Mouse (Mus musculus): ENCODE results near the gene Cfap43. TPM values are rescaled to one million over a fixed set of nuclear protein-coding genes. Genes with fewer than 3 reads are reported as not detected.

Gene Cfap43
- total and polyA plus RNA-seq, 2 experiments, result not detected

- H3K36me3 ChIP-seq (ENCODE audit: control insufficient read depth, insufficient read depth, low read length), result peaks cover 4% of the 10 kb centered on the region; the same call in 1 of the 2 replicates
- H3K4me1 ChIP-seq (ENCODE audit: control insufficient read depth, insufficient read depth, low read length), result no peaks in the 10 kb centered on the region
- no peaks in the 10 kb centered on the region for H3K79me2 ChIP-seq (ENCODE audit: control insufficient read depth, insufficient read depth, low read length)
- H3K9ac ChIP-seq (ENCODE audit: low read depth, low read length), result no peak overlapping the region
- H3K4me3 ChIP-seq (ENCODE audit: insufficient read depth, low read depth, low read length), result no peak overlapping the region
- no peak for TF ChIP-seq POLR2A (IDR thresholded peaks at IDR 0.05; ENCODE audit: extremely low read depth, insufficient read depth, low read length)
- TF ChIP-seq CTCF (IDR thresholded peaks at IDR 0.05; ENCODE audit: low read depth, low read length), result no peak
- WGBS, result 59% methylated on average over 4 of the region's 4 CpGs
- DNase-seq (ENCODE audit: extremely low read depth, low read depth, low spot score), result no peak
- 0 out of 2 replicates have a peak, but pooled peaks cover 3% of the 10 kb centered on the region for H3K27me3 ChIP-seq (ENCODE audit: control insufficient read depth, insufficient read depth, low read length)
- no peak overlapping the region for H3K27ac ChIP-seq (replicated peaks; ENCODE audit: insufficient read depth, low read depth, low read length)
Observed at GRCm38 (mm10) chr19:47868951-47869350, 50.1 kb downstream of the Cfap43 start.

GRCm38 (mm10) chr19:47867628-47868175, 51.4 kb downstream of the Cfap43 start:
- WGBS, result 59% methylated on average over 4 of the region's 4 CpGs
- H3K9ac ChIP-seq (ENCODE audit: low read depth, low read length), result no peak overlapping the region
- DNase-seq (ENCODE audit: extremely low read depth, low read depth, low spot score), result no peak
- TF ChIP-seq CTCF (IDR thresholded peaks at IDR 0.05; ENCODE audit: low read depth, low read length), result no peak
- no peak for TF ChIP-seq POLR2A (IDR thresholded peaks at IDR 0.05; ENCODE audit: extremely low read depth, insufficient read depth, low read length)
- H3K4me3 ChIP-seq (ENCODE audit: insufficient read depth, low read depth, low read length), result no peak overlapping the region
- no peaks in the 10 kb centered on the region for H3K4me1 ChIP-seq (ENCODE audit: control insufficient read depth, insufficient read depth, low read length)
- peaks cover 6% of the 10 kb centered on the region; the same call in 1 of the 2 replicates for H3K36me3 ChIP-seq (ENCODE audit: control insufficient read depth, insufficient read depth, low read length)
- H3K27me3 ChIP-seq (ENCODE audit: control insufficient read depth, insufficient read depth, low read length), result 0 out of 2 replicates have a peak, but pooled peaks cover 3% of the 10 kb centered on the region
- no peak overlapping the region for H3K27ac ChIP-seq (replicated peaks; ENCODE audit: insufficient read depth, low read depth, low read length)
- H3K79me2 ChIP-seq (ENCODE audit: control insufficient read depth, insufficient read depth, low read length), result no peaks in the 10 kb centered on the region

- Histone ChIP-seq H3K79me2 (ENCODE audit: control insufficient read depth, insufficient read depth, low read length) (no peaks in the 10 kb centered on the region), H3K27ac (replicated peaks; ENCODE audit: insufficient read depth, low read depth, low read length) (peak within 1 kb of the TSS; percentile 15), H3K4me1 (ENCODE audit: control insufficient read depth, insufficient read depth, low read length) (no peaks in the 10 kb centered on the region), H3K36me3 (ENCODE audit: control insufficient read depth, insufficient read depth, low read length) (peaks cover 17% of the 10 kb centered on the region; the same call in 1 of the 2 replicates), H3K4me3 (ENCODE audit: insufficient read depth, low read depth, low read length) (peak within 1 kb of the TSS; percentile 70), H3K9ac (ENCODE audit: low read depth, low read length) (peak within 1 kb of the TSS; percentile 59), H3K27me3 (ENCODE audit: control insufficient read depth, insufficient read depth, low read length) (no peaks in the 10 kb centered on the region)
- peak; percentile 84 for DNase-seq (ENCODE audit: extremely low read depth, low read depth, low spot score)
- under 1% methylated on average over 49 of the region's 49 CpGs for WGBS
- TF ChIP-seq CTCF (IDR thresholded peaks at IDR 0.05; ENCODE audit: low read depth, low read length) (peak; percentile 65), POLR2A (IDR thresholded peaks at IDR 0.05; ENCODE audit: extremely low read depth, insufficient read depth, low read length) (peak; percentile 53; the same call in 1 of the 2 replicates)
Observed at GRCm38 (mm10) chr19:47865353-47865947, 53.6 kb downstream of the Cfap43 start, which contains the start of gene Gsto2. Gene Gsto2 (plus strand): TSS chr19:47865534.

GRCm38 (mm10) chr19:47864721-47865120, 54.4 kb downstream of the Cfap43 start:
- Histone ChIP-seq H3K9ac (ENCODE audit: low read depth, low read length) (no peak overlapping the region), H3K27me3 (ENCODE audit: control insufficient read depth, insufficient read depth, low read length) (no peaks in the 10 kb centered on the region), H3K27ac (replicated peaks; ENCODE audit: insufficient read depth, low read depth, low read length) (no peak overlapping the region), H3K79me2 (ENCODE audit: control insufficient read depth, insufficient read depth, low read length) (no peaks in the 10 kb centered on the region), H3K36me3 (ENCODE audit: control insufficient read depth, insufficient read depth, low read length) (peaks cover 18% of the 10 kb centered on the region), H3K4me1 (ENCODE audit: control insufficient read depth, insufficient read depth, low read length) (no peaks in the 10 kb centered on the region), H3K4me3 (ENCODE audit: insufficient read depth, low read depth, low read length) (no peak overlapping the region)
- DNase-seq (ENCODE audit: extremely low read depth, low read depth, low spot score), result peak; percentile 5
- WGBS, result 84% methylated on average over 7 of the region's 7 CpGs
- TF ChIP-seq POLR2A (IDR thresholded peaks at IDR 0.05; ENCODE audit: extremely low read depth, insufficient read depth, low read length) (no peak), CTCF (IDR thresholded peaks at IDR 0.05; ENCODE audit: low read depth, low read length) (no peak)

- no peak overlapping the region for H3K9ac ChIP-seq (ENCODE audit: low read depth, low read length)
- WGBS, result 97% methylated on average over 9 of the region's 9 CpGs
- H3K4me3 ChIP-seq (ENCODE audit: insufficient read depth, low read depth, low read length), result no peak overlapping the region
- H3K4me1 ChIP-seq (ENCODE audit: control insufficient read depth, insufficient read depth, low read length), result no peaks in the 10 kb centered on the region
- H3K36me3 ChIP-seq (ENCODE audit: control insufficient read depth, insufficient read depth, low read length), result peaks cover 24% of the 10 kb centered on the region
- no peaks in the 10 kb centered on the region for H3K27me3 ChIP-seq (ENCODE audit: control insufficient read depth, insufficient read depth, low read length)
- no peak for DNase-seq (ENCODE audit: extremely low read depth, low read depth, low spot score)
- TF ChIP-seq POLR2A (IDR thresholded peaks at IDR 0.05; ENCODE audit: extremely low read depth, insufficient read depth, low read length), result no peak
- no peak for TF ChIP-seq CTCF (IDR thresholded peaks at IDR 0.05; ENCODE audit: low read depth, low read length)
- H3K79me2 ChIP-seq (ENCODE audit: control insufficient read depth, insufficient read depth, low read length), result no peaks in the 10 kb centered on the region
- no peak overlapping the region for H3K27ac ChIP-seq (replicated peaks; ENCODE audit: insufficient read depth, low read depth, low read length)
Observed at GRCm38 (mm10) chr19:47864051-47864450, 55.0 kb downstream of the Cfap43 start.

- Histone ChIP-seq H3K27me3 (ENCODE audit: control insufficient read depth, insufficient read depth, low read length) (no peaks in the 10 kb centered on the region), H3K4me1 (ENCODE audit: control insufficient read depth, insufficient read depth, low read length) (no peaks in the 10 kb centered on the region), H3K4me3 (ENCODE audit: insufficient read depth, low read depth, low read length) (no peak overlapping the region), H3K79me2 (ENCODE audit: control insufficient read depth, insufficient read depth, low read length) (no peaks in the 10 kb centered on the region), H3K9ac (ENCODE audit: low read depth, low read length) (no peak overlapping the region), H3K27ac (replicated peaks; ENCODE audit: insufficient read depth, low read depth, low read length) (no peak overlapping the region), H3K36me3 (ENCODE audit: control insufficient read depth, insufficient read depth, low read length) (peaks cover 34% of the 10 kb centered on the region)
- TF ChIP-seq CTCF (IDR thresholded peaks at IDR 0.05; ENCODE audit: low read depth, low read length) (no peak), POLR2A (IDR thresholded peaks at IDR 0.05; ENCODE audit: extremely low read depth, insufficient read depth, low read length) (no peak)
- 88% methylated on average over 3 of the region's 3 CpGs for WGBS
- DNase-seq (ENCODE audit: extremely low read depth, low read depth, low spot score), result no peak
Observed at GRCm38 (mm10) chr19:47862581-47862980, 56.5 kb downstream of the Cfap43 start.

Measured in liver, adult 2 months (tissue).